Mouse (Mus musculus): Measurements from ENCODE around the gene Trim71. TPM values are rescaled to one million over a fixed set of nuclear protein-coding genes. Genes with fewer than 3 reads are reported as not detected.

Gene Trim71
- total and polyA plus RNA-seq, 2 experiments from 2014 or later: under 0.01 TPM; not detected in 1

GRCm38 (mm10) chr9:114556276-114556855 lies 7.8 kb downstream of the Trim71 start:
- DNase-seq (ENCODE audit: low spot score) (no peak), ATAC-seq (ENCODE audit: insufficient read depth, low read depth) (no peak)
- H3K4me1 ChIP-seq (ENCODE audit: control insufficient read depth, insufficient read depth): no peaks in the 10 kb centered on the region
- peaks cover 38% of the 10 kb centered on the region for H3K27me3 ChIP-seq (ENCODE audit: control insufficient read depth, insufficient read depth, low read length)
- H3K27ac ChIP-seq (ENCODE audit: low read depth): no peak overlapping the region
- no peak overlapping the region for H3K4me2 ChIP-seq (ENCODE audit: low read depth, low read length)
- H3K4me3 ChIP-seq (ENCODE audit: low read depth, low read length): no peak overlapping the region
- no peaks in the 10 kb centered on the region for H3K9me3 ChIP-seq (replicated peaks; ENCODE audit: control insufficient read depth, low read length)
- H3K36me3 ChIP-seq (replicated peaks; ENCODE audit: control insufficient read depth, insufficient read depth, low read length): no peaks in the 10 kb centered on the region
- no peak overlapping the region for H3K9ac ChIP-seq (replicated peaks; ENCODE audit: low read depth, low read length)
- TF ChIP-seq CTCF (IDR thresholded peaks at IDR 0.05; ENCODE audit: low read depth) (no peak), EP300 (IDR thresholded peaks at IDR 0.05; ENCODE audit: low read depth) (no peak)
- 60% methylated on average over 10 of the region's 10 CpGs for WGBS

GRCm38 (mm10) chr9:114554355-114554979 lies 9.7 kb downstream of the Trim71 start:
- DNase-seq (ENCODE audit: low spot score) (no peak), ATAC-seq (ENCODE audit: insufficient read depth, low read depth) (no peak)
- no peak overlapping the region for H3K4me2 ChIP-seq (ENCODE audit: low read depth, low read length)
- H3K9ac ChIP-seq (replicated peaks; ENCODE audit: low read depth, low read length): no peak overlapping the region
- H3K36me3 ChIP-seq (replicated peaks; ENCODE audit: control insufficient read depth, insufficient read depth, low read length): no peaks in the 10 kb centered on the region
- no peaks in the 10 kb centered on the region for H3K9me3 ChIP-seq (replicated peaks; ENCODE audit: control insufficient read depth, low read length)
- peaks cover 19% of the 10 kb centered on the region for H3K27me3 ChIP-seq (ENCODE audit: control insufficient read depth, insufficient read depth, low read length)
- H3K27ac ChIP-seq (ENCODE audit: low read depth): no peak overlapping the region
- 54% methylated on average over 5 of the region's 5 CpGs for WGBS
- TF ChIP-seq CTCF (IDR thresholded peaks at IDR 0.05; ENCODE audit: low read depth): no peak
- no peak for TF ChIP-seq EP300 (IDR thresholded peaks at IDR 0.05; ENCODE audit: low read depth)
- H3K4me1 ChIP-seq (ENCODE audit: control insufficient read depth, insufficient read depth): no peaks in the 10 kb centered on the region
- H3K4me3 ChIP-seq (ENCODE audit: low read depth, low read length): no peak overlapping the region

GRCm38 (mm10) chr9:114553828-114554227 lies 10.3 kb downstream of the Trim71 start:
- Histone ChIP-seq H3K27me3 (ENCODE audit: control insufficient read depth, insufficient read depth, low read length) (peaks cover 13% of the 10 kb centered on the region), H3K27ac (ENCODE audit: low read depth) (no peak overlapping the region), H3K9ac (replicated peaks; ENCODE audit: low read depth, low read length) (no peak overlapping the region), H3K4me1 (ENCODE audit: control insufficient read depth, insufficient read depth) (no peaks in the 10 kb centered on the region), H3K36me3 (replicated peaks; ENCODE audit: control insufficient read depth, insufficient read depth, low read length) (no peaks in the 10 kb centered on the region), H3K4me3 (ENCODE audit: low read depth, low read length) (no peak overlapping the region), H3K9me3 (replicated peaks; ENCODE audit: control insufficient read depth, low read length) (no peaks in the 10 kb centered on the region), H3K4me2 (ENCODE audit: low read depth, low read length) (no peak overlapping the region)
- DNase-seq (ENCODE audit: low spot score) (no peak), ATAC-seq (ENCODE audit: insufficient read depth, low read depth) (no peak)
- TF ChIP-seq EP300 (IDR thresholded peaks at IDR 0.05; ENCODE audit: low read depth) (no peak), CTCF (IDR thresholded peaks at IDR 0.05; ENCODE audit: low read depth) (no peak)

- no peak overlapping the region for H3K9ac ChIP-seq (replicated peaks; ENCODE audit: low read depth, low read length)
- H3K4me1 ChIP-seq (ENCODE audit: control insufficient read depth, insufficient read depth): peaks cover 6% of the 10 kb centered on the region; the same call in 1 of the 2 replicates
- no peak overlapping the region for H3K4me3 ChIP-seq (ENCODE audit: low read depth, low read length)
- no peak for DNase-seq (ENCODE audit: low spot score)
- H3K9me3 ChIP-seq (replicated peaks; ENCODE audit: control insufficient read depth, low read length): no peaks in the 10 kb centered on the region
- no peak overlapping the region for H3K27ac ChIP-seq (ENCODE audit: low read depth)
- no peaks in the 10 kb centered on the region for H3K36me3 ChIP-seq (replicated peaks; ENCODE audit: control insufficient read depth, insufficient read depth, low read length)
- no peaks in the 10 kb centered on the region for H3K27me3 ChIP-seq (ENCODE audit: control insufficient read depth, insufficient read depth, low read length)
- H3K4me2 ChIP-seq (ENCODE audit: low read depth, low read length): no peak overlapping the region
- TF ChIP-seq CTCF (IDR thresholded peaks at IDR 0.05; ENCODE audit: low read depth) (no peak), EP300 (IDR thresholded peaks at IDR 0.05; ENCODE audit: low read depth) (no peak)
- ATAC-seq (ENCODE audit: insufficient read depth, low read depth): no peak
- WGBS: 30% methylated on average over 6 of the region's 6 CpGs
These were observed 14.1 kb downstream of the Trim71 start for GRCm38 (mm10) chr9:114550033-114550432.

- no peaks in the 10 kb centered on the region for H3K36me3 ChIP-seq (replicated peaks; ENCODE audit: control insufficient read depth, insufficient read depth, low read length)
- H3K27me3 ChIP-seq (ENCODE audit: control insufficient read depth, insufficient read depth, low read length): no peaks in the 10 kb centered on the region
- no peak overlapping the region for H3K4me3 ChIP-seq (ENCODE audit: low read depth, low read length)
- peaks cover 6% of the 10 kb centered on the region; the same call in 1 of the 2 replicates for H3K4me1 ChIP-seq (ENCODE audit: control insufficient read depth, insufficient read depth)
- no peaks in the 10 kb centered on the region for H3K9me3 ChIP-seq (replicated peaks; ENCODE audit: control insufficient read depth, low read length)
- DNase-seq (ENCODE audit: low spot score): no peak
- ATAC-seq (ENCODE audit: insufficient read depth, low read depth): no peak
- TF ChIP-seq EP300 (IDR thresholded peaks at IDR 0.05; ENCODE audit: low read depth) (no peak), CTCF (IDR thresholded peaks at IDR 0.05; ENCODE audit: low read depth) (no peak)
- H3K9ac ChIP-seq (replicated peaks; ENCODE audit: low read depth, low read length): no peak overlapping the region
- H3K4me2 ChIP-seq (ENCODE audit: low read depth, low read length): no peak overlapping the region
- H3K27ac ChIP-seq (ENCODE audit: low read depth): no peak overlapping the region
- 69% methylated on average over 5 of the region's 5 CpGs for WGBS
These were observed 15.1 kb downstream of the Trim71 start for GRCm38 (mm10) chr9:114549117-114549516.

- ATAC-seq (ENCODE audit: insufficient read depth, low read depth) (no peak), DNase-seq (ENCODE audit: low spot score) (no peak)
- TF ChIP-seq EP300 (IDR thresholded peaks at IDR 0.05; ENCODE audit: low read depth) (no peak), CTCF (IDR thresholded peaks at IDR 0.05; ENCODE audit: low read depth) (no peak)
- Histone ChIP-seq H3K4me3 (ENCODE audit: low read depth, low read length) (no peak overlapping the region), H3K27ac (ENCODE audit: low read depth) (no peak overlapping the region), H3K4me1 (ENCODE audit: control insufficient read depth, insufficient read depth) (peaks cover 6% of the 10 kb centered on the region; the same call in 1 of the 2 replicates), H3K36me3 (replicated peaks; ENCODE audit: control insufficient read depth, insufficient read depth, low read length) (no peaks in the 10 kb centered on the region), H3K9me3 (replicated peaks; ENCODE audit: control insufficient read depth, low read length) (no peaks in the 10 kb centered on the region), H3K4me2 (ENCODE audit: low read depth, low read length) (no peak overlapping the region), H3K9ac (replicated peaks; ENCODE audit: low read depth, low read length) (no peak overlapping the region), H3K27me3 (ENCODE audit: control insufficient read depth, insufficient read depth, low read length) (no peaks in the 10 kb centered on the region)
- 55% methylated on average over 4 of the region's 4 CpGs for WGBS
These were observed 15.7 kb downstream of the Trim71 start for GRCm38 (mm10) chr9:114548496-114548895.
